Mouse (Mus musculus) liver, embryonic 14.5 days (tissue): ENCODE results near the gene Gnb5.

Experiments
- CTCF ChIP-seq: IDR thresholded peaks from 2 replicates; pipeline ENCODE4 v1.5.1; 2016; ENCODE audit warnings: antibody characterized with exemption, low read depth, control low read depth
- EP300 ChIP-seq: IDR thresholded peaks from 2 replicates; pipeline ENCODE4 v1.6.1; 2016; ENCODE audit warnings: antibody characterized with exemption, low read depth

- TF ChIP-seq EP300 (no peak), CTCF (no peak)
Measured at GRCm38 (mm10) chr9:75368779-75369178, 62.7 kb downstream of the Gnb5 start.
